Mouse (Mus musculus): ENCODE data around the gene Rnf39. TPM values are rescaled to one million over a fixed set of nuclear protein-coding genes. Genes with fewer than 3 reads are reported as not detected.

Gene Rnf39
- polyA plus RNA-seq, 1 experiment = 0.20 TPM

DNA sequence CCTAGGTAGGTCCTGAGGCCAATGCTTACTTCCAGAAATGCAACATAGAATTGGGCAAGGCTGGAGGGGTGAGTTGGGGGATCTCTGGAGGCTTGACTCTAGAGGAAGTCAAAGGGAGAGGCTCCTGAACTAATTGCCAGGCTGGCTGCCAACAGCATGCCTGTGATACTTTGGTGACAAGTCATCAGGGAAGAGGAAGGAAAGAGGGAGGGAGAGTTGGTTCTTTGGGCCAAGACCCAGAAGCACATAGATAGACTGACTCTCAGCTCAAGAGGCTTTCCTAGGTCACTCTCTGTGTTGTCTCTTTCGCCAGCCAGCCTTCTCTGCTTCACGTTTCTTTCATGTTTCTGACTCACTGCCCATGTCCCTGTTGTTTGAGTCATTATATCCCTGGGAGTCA, 10.9 kb upstream of the Rnf39 start:
- no peak for DNase-seq (ENCODE audit: low read depth in 1 of 2, low spot score in 2 of 2)
- 67% methylated on average over 2 of the region's 2 CpGs for WGBS

DNA sequence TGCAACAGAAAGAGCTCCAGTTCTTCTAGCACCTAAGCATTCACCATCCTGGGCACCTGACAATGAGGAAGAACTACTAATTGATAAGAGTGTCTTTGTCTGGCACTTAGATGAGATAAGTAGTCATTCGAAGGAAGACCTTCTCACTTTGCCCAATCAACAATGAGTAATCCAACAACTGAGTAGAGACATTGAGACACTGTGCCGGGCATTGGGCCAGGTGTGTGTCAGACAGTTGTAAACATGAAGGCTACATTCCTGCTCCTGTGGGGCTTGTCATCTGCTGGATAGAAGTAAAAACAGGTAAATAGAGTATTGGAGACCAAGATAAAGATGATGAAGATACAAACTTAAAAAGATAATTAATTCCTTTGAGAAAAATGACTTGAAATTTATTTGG, 4.7 kb upstream of the Rnf39 start:
- Histone ChIP-seq H3K27me3 (ENCODE audit: control insufficient read depth, insufficient read depth, low read length) (peaks cover 3% of the 10 kb centered on the region), H3K36me3 (ENCODE audit: control insufficient read depth, insufficient read depth, low read length) (no peaks in the 10 kb centered on the region), H3K4me3 (ENCODE audit: extremely low read depth, insufficient read depth, insufficient read length) (no peak overlapping the region), H3K4me1 (ENCODE audit: control insufficient read depth, insufficient read depth, insufficient read length) (no peaks in the 10 kb centered on the region), H3K27ac (ENCODE audit: insufficient read depth, low read length) (no peak overlapping the region)
- TF ChIP-seq CTCF (IDR thresholded peaks at IDR 0.05; ENCODE audit: extremely low read depth, insufficient read depth, insufficient read length, insufficient replicate concordance) (no peak), POLR2A (IDR thresholded peaks at IDR 0.05; ENCODE audit: low read depth, low read length) (no peak)
- 84% methylated on average over 2 of the region's 2 CpGs for WGBS
- DNase-seq (ENCODE audit: low read depth in 1 of 2, low spot score in 2 of 2) = no peak

More for the DNA sequence above, 10.9 kb upstream of the Rnf39 start:
- H3K36me3 ChIP-seq (ENCODE audit: control insufficient read depth, insufficient read depth, low read length) = no peaks in the 10 kb centered on the region
- H3K27ac ChIP-seq (ENCODE audit: insufficient read depth, low read length) = no peak overlapping the region
- no peaks in the 10 kb centered on the region for H3K27me3 ChIP-seq (ENCODE audit: control insufficient read depth, insufficient read depth, low read length)
- TF ChIP-seq CTCF (IDR thresholded peaks at IDR 0.05; ENCODE audit: extremely low read depth, insufficient read depth, insufficient read length, insufficient replicate concordance) = no peak
- no peak for TF ChIP-seq POLR2A (IDR thresholded peaks at IDR 0.05; ENCODE audit: low read depth, low read length)
- no peak overlapping the region for H3K4me3 ChIP-seq (ENCODE audit: extremely low read depth, insufficient read depth, insufficient read length)
- H3K4me1 ChIP-seq (ENCODE audit: control insufficient read depth, insufficient read depth, insufficient read length) = no peaks in the 10 kb centered on the region

DNA sequence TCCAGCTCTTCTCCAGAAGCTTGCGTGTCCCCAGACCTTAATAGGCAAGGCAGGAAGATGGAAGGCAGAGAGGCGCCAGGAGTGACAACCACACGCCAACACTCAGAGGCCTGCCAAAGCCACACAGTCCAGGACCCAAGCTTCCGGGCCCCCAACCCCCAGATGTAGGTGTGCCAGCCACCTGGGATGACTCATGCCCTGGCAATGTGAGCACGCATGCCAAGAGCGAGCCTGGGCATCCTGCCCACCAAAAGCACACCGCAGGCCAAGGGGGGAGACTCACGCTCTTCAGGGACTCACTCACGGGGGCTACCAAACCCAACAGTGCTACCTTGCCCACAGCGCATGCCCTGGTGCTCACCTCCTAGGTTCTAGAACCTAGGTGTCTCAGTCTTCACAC, 327 bp upstream of the Rnf39 start:
- Histone ChIP-seq H3K36me3 (ENCODE audit: control insufficient read depth, insufficient read depth, low read length) (no peaks in the 10 kb centered on the region), H3K27me3 (ENCODE audit: control insufficient read depth, insufficient read depth, low read length) (peaks cover 6% of the 10 kb centered on the region), H3K4me3 (ENCODE audit: extremely low read depth, insufficient read depth, insufficient read length) (no peak overlapping the region), H3K4me1 (ENCODE audit: control insufficient read depth, insufficient read depth, insufficient read length) (peaks cover 3% of the 10 kb centered on the region; the same call in 1 of the 2 replicates), H3K27ac (ENCODE audit: insufficient read depth, low read length) (no peak overlapping the region)
- WGBS = 10% methylated on average over 10 of the region's 10 CpGs
- no peak for DNase-seq (ENCODE audit: low read depth in 1 of 2, low spot score in 2 of 2)
- TF ChIP-seq POLR2A (IDR thresholded peaks at IDR 0.05; ENCODE audit: low read depth, low read length) (no peak), CTCF (IDR thresholded peaks at IDR 0.05; ENCODE audit: extremely low read depth, insufficient read depth, insufficient read length, insufficient replicate concordance) (no peak)

DNA sequence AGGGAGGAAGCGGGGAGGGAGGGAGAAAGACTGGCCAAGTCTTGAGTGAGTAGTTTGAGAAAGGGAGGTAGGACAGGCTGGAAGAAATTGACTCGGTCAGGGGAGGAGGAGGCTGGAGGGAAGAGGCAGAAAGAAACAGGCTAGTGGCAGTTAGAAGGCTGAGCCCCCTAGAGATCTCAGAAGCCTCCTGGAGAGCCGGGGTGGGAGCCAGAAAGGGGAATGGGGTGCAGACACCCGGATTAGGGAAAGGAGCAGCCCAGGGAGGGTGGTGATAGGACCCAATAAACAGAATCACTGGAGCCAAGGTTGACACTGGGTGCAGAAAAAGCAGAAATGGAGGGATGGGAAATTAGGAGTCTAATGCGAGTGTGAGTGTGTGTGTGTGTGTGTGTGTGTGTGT, 973 bp downstream of the Rnf39 start:
- H3K4me3 ChIP-seq (ENCODE audit: extremely low read depth, insufficient read depth, insufficient read length) = no peak overlapping the region
- H3K4me1 ChIP-seq (ENCODE audit: control insufficient read depth, insufficient read depth, insufficient read length) = peaks cover 3% of the 10 kb centered on the region; the same call in 1 of the 2 replicates
- 12% methylated on average over 5 of the region's 5 CpGs for WGBS
- peaks cover 6% of the 10 kb centered on the region for H3K27me3 ChIP-seq (ENCODE audit: control insufficient read depth, insufficient read depth, low read length)
- H3K36me3 ChIP-seq (ENCODE audit: control insufficient read depth, insufficient read depth, low read length) = peaks cover 1% of the 10 kb centered on the region; the same call in 1 of the 2 replicates
- DNase-seq (ENCODE audit: low read depth in 1 of 2, low spot score in 2 of 2) = no peak
- no peak overlapping the region for H3K27ac ChIP-seq (ENCODE audit: insufficient read depth, low read length)
- TF ChIP-seq POLR2A (IDR thresholded peaks at IDR 0.05; ENCODE audit: low read depth, low read length) (no peak), CTCF (IDR thresholded peaks at IDR 0.05; ENCODE audit: extremely low read depth, insufficient read depth, insufficient read length, insufficient replicate concordance) (no peak)

DNA sequence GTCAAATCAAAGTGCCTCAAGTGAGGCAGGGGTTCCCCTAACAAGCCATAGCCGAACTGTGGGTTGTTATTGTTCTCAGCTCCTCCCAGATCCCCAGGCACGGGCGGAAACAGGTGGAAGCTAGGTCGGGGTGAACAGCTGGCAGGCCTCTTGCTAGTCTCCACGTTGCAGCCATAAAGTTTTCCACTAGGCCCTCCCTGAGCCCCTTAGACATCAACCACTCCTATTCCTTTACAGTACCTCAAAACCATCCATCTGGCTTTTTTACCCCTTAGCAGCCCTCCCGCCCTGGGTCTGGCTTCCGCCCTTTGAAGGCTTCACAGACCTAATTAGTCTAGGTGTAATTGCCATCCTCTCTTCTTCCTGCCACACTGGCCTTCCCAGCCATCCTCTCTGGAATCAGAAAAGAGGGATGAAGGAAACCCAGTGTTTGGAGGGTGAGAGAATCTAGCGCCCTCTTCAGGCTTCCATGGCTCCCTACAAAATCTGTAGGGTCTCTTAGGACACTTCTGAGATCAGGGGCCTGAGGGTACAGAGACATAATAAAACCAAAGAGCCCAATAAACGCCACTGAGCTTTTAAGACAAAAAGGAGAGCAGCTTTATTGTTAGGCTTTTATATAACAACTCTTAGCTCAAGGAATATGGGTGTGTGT, 1.5 kb downstream of the Rnf39 start:
- Histone ChIP-seq H3K27me3 (ENCODE audit: control insufficient read depth, insufficient read depth, low read length) (peaks cover 6% of the 10 kb centered on the region), H3K27ac (ENCODE audit: insufficient read depth, low read length) (no peak overlapping the region), H3K4me3 (ENCODE audit: extremely low read depth, insufficient read depth, insufficient read length) (no peak overlapping the region), H3K4me1 (ENCODE audit: control insufficient read depth, insufficient read depth, insufficient read length) (peaks cover 3% of the 10 kb centered on the region; the same call in 1 of the 2 replicates), H3K36me3 (ENCODE audit: control insufficient read depth, insufficient read depth, low read length) (peaks cover 7% of the 10 kb centered on the region)
- no peak for TF ChIP-seq CTCF (IDR thresholded peaks at IDR 0.05; ENCODE audit: extremely low read depth, insufficient read depth, insufficient read length, insufficient replicate concordance)
- no peak for TF ChIP-seq POLR2A (IDR thresholded peaks at IDR 0.05; ENCODE audit: low read depth, low read length)
- 23% methylated on average over 9 of the region's 9 CpGs for WGBS
- DNase-seq (ENCODE audit: low read depth in 1 of 2, low spot score in 2 of 2) = no peak

DNA sequence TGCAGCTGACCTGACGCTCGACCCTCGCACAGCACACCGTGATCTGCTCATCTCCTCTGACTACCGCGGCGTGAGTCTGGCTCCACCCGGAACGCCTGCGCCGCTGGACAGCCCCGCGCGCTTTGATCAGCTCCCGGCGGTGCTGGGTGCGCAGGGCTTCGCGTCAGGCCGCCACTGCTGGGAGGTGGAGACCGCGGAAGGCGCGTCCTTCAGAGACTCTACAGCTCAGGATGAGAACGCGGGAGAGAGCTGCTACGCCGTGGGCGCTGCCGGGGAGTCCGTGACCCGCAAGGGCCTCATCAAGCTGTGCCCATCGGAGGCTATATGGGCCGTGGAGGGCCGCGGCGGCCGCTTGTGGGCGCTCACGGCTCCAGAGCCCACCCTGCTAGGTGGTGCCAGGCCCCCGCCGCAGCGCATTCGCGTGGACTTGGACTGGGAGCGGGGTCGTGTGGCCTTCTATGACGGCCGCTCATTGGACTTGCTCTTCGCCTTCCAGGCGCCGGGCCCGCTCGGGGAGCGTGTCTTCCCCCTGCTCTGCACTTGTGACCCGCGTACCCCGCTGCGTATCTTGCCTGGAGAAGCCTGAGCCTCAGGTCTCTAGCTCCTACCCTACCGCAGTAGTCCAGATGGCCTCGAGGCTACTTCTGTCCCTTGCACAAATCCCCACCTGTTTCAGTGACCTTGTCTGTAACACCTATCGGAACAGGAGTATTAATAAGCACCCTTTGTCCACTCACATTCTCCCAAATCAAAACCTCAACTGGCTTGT, 4.5 kb downstream of the Rnf39 start:
- H3K27ac ChIP-seq (ENCODE audit: insufficient read depth, low read length) = no peak overlapping the region
- TF ChIP-seq POLR2A (IDR thresholded peaks at IDR 0.05; ENCODE audit: low read depth, low read length) = no peak
- no peak for TF ChIP-seq CTCF (IDR thresholded peaks at IDR 0.05; ENCODE audit: extremely low read depth, insufficient read depth, insufficient read length, insufficient replicate concordance)
- H3K4me1 ChIP-seq (ENCODE audit: control insufficient read depth, insufficient read depth, insufficient read length) = peaks cover 3% of the 10 kb centered on the region; the same call in 1 of the 2 replicates
- peaks cover 6% of the 10 kb centered on the region for H3K27me3 ChIP-seq (ENCODE audit: control insufficient read depth, insufficient read depth, low read length)
- WGBS = 3% methylated on average over 62 of the region's 62 CpGs
- H3K36me3 ChIP-seq (ENCODE audit: control insufficient read depth, insufficient read depth, low read length) = peaks cover 12% of the 10 kb centered on the region
- peak overlapping the region; percentile 36 for H3K4me3 ChIP-seq (ENCODE audit: extremely low read depth, insufficient read depth, insufficient read length)
- peak in 1 of 2 experiments; percentile 18 for DNase-seq (ENCODE audit: low read depth in 1 of 2, low spot score in 2 of 2)
